Mouse (Mus musculus) mammary gland, adult 2 months (tissue): Measurements from ENCODE around the gene Gm3371. TPM values are rescaled to one million over a fixed set of nuclear protein-coding genes. Genes with fewer than 3 reads are reported as not detected.

Experiments
- polyA plus RNA-seq: library from polyadenylated mRNA; depleted of rRNA; stranded (reverse); fragments of >200 nt; gene quantifications from 2 replicates; pipeline ENCODE4 v1.2.3, GENCODE M21; 2012; ENCODE audit warnings: low replicate concordance; rRNA removed

The Gm3371 gene
- polyA plus RNA-seq = not detected in 2 replicates

GRCm38 (mm10) chr14:44410588-44410987 lies at the start of gene Gm3371:
TSS of gene Gm3371 (minus strand) at chr14:44410688.

GRCm38 (mm10) chr14:44433335-44433734 lies 22.8 kb upstream of the Gm3371 start, which contains the start of gene Gm8232:
TSS of gene Gm8232 (plus strand) at chr14:44433635.

GRCm38 (mm10) chr14:44365057-44365456 lies 45.4 kb downstream of the Gm3371 start, which contains the start of gene Gm8229:
TSS of gene Gm8229 (plus strand) at chr14:44365357.

Other genes with a start within 250 kb of the Gm3371 start
- gene Gm8212, start 213.0 kb downstream of the Gm3371 start, polyA plus RNA-seq = not detected in 2 replicates
- gene 4930503E14Rik, start 197.4 kb downstream of the Gm3371 start, polyA plus RNA-seq = not detected in 2 replicates
- gene Gm8220, start 125.1 kb downstream of the Gm3371 start, polyA plus RNA-seq = not detected in 2 replicates
- not detected in 2 replicates for gene Gm5930, start 72.1 kb downstream of the Gm3371 start, polyA plus RNA-seq
- gene Gm8229, start 45.3 kb downstream of the Gm3371 start, polyA plus RNA-seq = not detected in 2 replicates
- gene Gm8232, start 22.9 kb upstream of the Gm3371 start, polyA plus RNA-seq = not detected in 2 replicates
- not detected in 2 replicates for gene BC061237, start 81.8 kb upstream of the Gm3371 start, polyA plus RNA-seq
- gene Gm17093, start 107.6 kb upstream of the Gm3371 start, polyA plus RNA-seq = not detected in 2 replicates
- not detected in 2 replicates for gene Gm8247, start 172.5 kb upstream of the Gm3371 start, polyA plus RNA-seq
- gene Gm5624, start 217.2 kb upstream of the Gm3371 start, polyA plus RNA-seq = not detected in 2 replicates